Mouse (Mus musculus) erythroid progenitor cell, adult 5-6 weeks (primary cell): ENCODE results near the gene Mdc1. TPM values are rescaled to one million over a fixed set of nuclear protein-coding genes. Genes with fewer than 3 reads are reported as not detected.

ENCODE experiments used
- total RNA-seq, 2 experiments: library from RNA; stranded (forward) in 1 of 2; stranded (reverse) in 1 of 2; fragments of 150-400 nt in 1 of 2; fragments of 186-747, 209-891 nt in 1 of 2; gene quantifications; 2 replicates each; pipeline versions ENCODE4 v1.2.3 to v1.2.4; 2015 to 2017; ENCODE audit warnings: low replicate concordance in 2 of 2

Mdc1 gene
- total RNA-seq, 2 experiments from 2014 or later: 31.0 to 147 TPM

Other genes with a start within 250 kb of the Mdc1 start
- not detected in 2 replicates for gene Sfta2, start 240.0 kb upstream of the Mdc1 start, total RNA-seq (2015; ENCODE audit: low replicate concordance)
- not detected in 2 replicates for gene Sfta2, start 240.0 kb upstream of the Mdc1 start, total RNA-seq (2017; ENCODE audit: low replicate concordance)
- not detected in 2 replicates for gene Gm9573, start 214.9 kb upstream of the Mdc1 start, total RNA-seq (2015; ENCODE audit: low replicate concordance)
- gene Gm9573, start 214.9 kb upstream of the Mdc1 start, total RNA-seq (2017; ENCODE audit: low replicate concordance): not detected in 2 replicates
- not detected in 2 replicates for gene Mucl3, start 197.8 kb upstream of the Mdc1 start, total RNA-seq (2015; ENCODE audit: low replicate concordance)
- not detected in 2 replicates for gene Mucl3, start 197.8 kb upstream of the Mdc1 start, total RNA-seq (2017; ENCODE audit: low replicate concordance)
- 2.5 TPM in 1 of 2 replicates, not detected in the other for gene Vars2, start 173.9 kb upstream of the Mdc1 start, total RNA-seq (2015; ENCODE audit: low replicate concordance)
- 0.23 and 0.77 TPM in 2 replicates for gene Vars2, start 173.9 kb upstream of the Mdc1 start, total RNA-seq (2017; ENCODE audit: low replicate concordance)
- gene Gtf2h4, start 167.8 kb upstream of the Mdc1 start, total RNA-seq (2015; ENCODE audit: low replicate concordance): 1.1 and 2.5 TPM in 2 replicates
- gene Gtf2h4, start 167.8 kb upstream of the Mdc1 start, total RNA-seq (2017; ENCODE audit: low replicate concordance): 3.6 and 6.3 TPM in 2 replicates
- not detected in 2 replicates for gene Ddr1, start 136.9 kb upstream of the Mdc1 start, total RNA-seq (2015; ENCODE audit: low replicate concordance)
- 0.26 TPM in 1 of 2 replicates, not detected in the other for gene Ddr1, start 136.9 kb upstream of the Mdc1 start, total RNA-seq (2017; ENCODE audit: low replicate concordance)
- 3.8 and 10.5 TPM in 2 replicates for gene Ier3, start 19.8 kb upstream of the Mdc1 start, total RNA-seq (2015; ENCODE audit: low replicate concordance)
- 0.51 and 4.0 TPM in 2 replicates for gene Ier3, start 19.8 kb upstream of the Mdc1 start, total RNA-seq (2017; ENCODE audit: low replicate concordance)
- 19.3 and 32.8 TPM in 2 replicates for gene Flot1, start 18.3 kb upstream of the Mdc1 start, total RNA-seq (2015; ENCODE audit: low replicate concordance)
- gene Flot1, start 18.3 kb upstream of the Mdc1 start, total RNA-seq (2017; ENCODE audit: low replicate concordance): 14.6 and 29.1 TPM in 2 replicates
- 663 and 669 TPM in 2 replicates for gene Tubb5, start 3.2 kb upstream of the Mdc1 start, total RNA-seq (2015; ENCODE audit: low replicate concordance)
- 760 and 914 TPM in 2 replicates for gene Tubb5, start 3.2 kb upstream of the Mdc1 start, total RNA-seq (2017; ENCODE audit: low replicate concordance)
- 32.8 and 36.0 TPM in 2 replicates for gene Nrm, start 19.8 kb downstream of the Mdc1 start, total RNA-seq (2015; ENCODE audit: low replicate concordance)
- 19.1 and 35.8 TPM in 2 replicates for gene Nrm, start 19.8 kb downstream of the Mdc1 start, total RNA-seq (2017; ENCODE audit: low replicate concordance)
- 32.8 and 37.7 TPM in 2 replicates for gene Ppp1r18, start 24.1 kb downstream of the Mdc1 start, total RNA-seq (2015; ENCODE audit: low replicate concordance)
- gene Ppp1r18, start 24.1 kb downstream of the Mdc1 start, total RNA-seq (2017; ENCODE audit: low replicate concordance): 7.2 and 10.2 TPM in 2 replicates
- gene Dhx16, start 38.3 kb downstream of the Mdc1 start, total RNA-seq (2015; ENCODE audit: low replicate concordance): 139 and 201 TPM in 2 replicates
- 73.1 and 118 TPM in 2 replicates for gene Dhx16, start 38.3 kb downstream of the Mdc1 start, total RNA-seq (2017; ENCODE audit: low replicate concordance)
- gene 2310061I04Rik, start 55.9 kb downstream of the Mdc1 start, total RNA-seq (2015; ENCODE audit: low replicate concordance): 37.7 and 68.5 TPM in 2 replicates
- gene 2310061I04Rik, start 55.9 kb downstream of the Mdc1 start, total RNA-seq (2017; ENCODE audit: low replicate concordance): 2.9 and 3.7 TPM in 2 replicates
- gene Atat1, start 68.6 kb downstream of the Mdc1 start, total RNA-seq (2015; ENCODE audit: low replicate concordance): 7.6 and 26.0 TPM in 2 replicates
- 3.0 and 4.0 TPM in 2 replicates for gene Atat1, start 68.6 kb downstream of the Mdc1 start, total RNA-seq (2017; ENCODE audit: low replicate concordance)
- 16.9 and 18.0 TPM in 2 replicates for gene Mrps18b, start 74.9 kb downstream of the Mdc1 start, total RNA-seq (2015; ENCODE audit: low replicate concordance)
- gene Mrps18b, start 74.9 kb downstream of the Mdc1 start, total RNA-seq (2017; ENCODE audit: low replicate concordance): 13.5 and 50.5 TPM in 2 replicates
- 53.7 and 90.1 TPM in 2 replicates for gene Ppp1r10, start 74.9 kb downstream of the Mdc1 start, total RNA-seq (2015; ENCODE audit: low replicate concordance)
- 67.5 and 87.5 TPM in 2 replicates for gene Ppp1r10, start 74.9 kb downstream of the Mdc1 start, total RNA-seq (2017; ENCODE audit: low replicate concordance)
- gene Abcf1, start 128.2 kb downstream of the Mdc1 start, total RNA-seq (2015; ENCODE audit: low replicate concordance): 26.3 and 36.9 TPM in 2 replicates
- gene Abcf1, start 128.2 kb downstream of the Mdc1 start, total RNA-seq (2017; ENCODE audit: low replicate concordance): 120 and 139 TPM in 2 replicates
- 1.3 and 4.3 TPM in 2 replicates for gene Gnl1, start 138.3 kb downstream of the Mdc1 start, total RNA-seq (2015; ENCODE audit: low replicate concordance)
- 3.3 and 4.9 TPM in 2 replicates for gene Gnl1, start 138.3 kb downstream of the Mdc1 start, total RNA-seq (2017; ENCODE audit: low replicate concordance)
- gene Prr3, start 138.7 kb downstream of the Mdc1 start, total RNA-seq (2015; ENCODE audit: low replicate concordance): 5.4 and 6.5 TPM in 2 replicates
- 4.6 TPM in 1 of 2 replicates, not detected in the other for gene Prr3, start 138.7 kb downstream of the Mdc1 start, total RNA-seq (2017; ENCODE audit: low replicate concordance)
- 84.3 and 115 TPM in 2 replicates for gene H2-T24, start 179.0 kb downstream of the Mdc1 start, total RNA-seq (2015; ENCODE audit: low replicate concordance)
- 293 and 328 TPM in 2 replicates for gene H2-T24, start 179.0 kb downstream of the Mdc1 start, total RNA-seq (2017; ENCODE audit: low replicate concordance)
- 109 and 146 TPM in 2 replicates for gene H2-T23, start 191.3 kb downstream of the Mdc1 start, total RNA-seq (2015; ENCODE audit: low replicate concordance)
- gene H2-T23, start 191.3 kb downstream of the Mdc1 start, total RNA-seq (2017; ENCODE audit: low replicate concordance): 93.4 and 104 TPM in 2 replicates
- gene H2-T22, start 201.2 kb downstream of the Mdc1 start, total RNA-seq (2015; ENCODE audit: low replicate concordance): 19.1 and 19.7 TPM in 2 replicates
- 5.5 and 16.4 TPM in 2 replicates for gene H2-T22, start 201.2 kb downstream of the Mdc1 start, total RNA-seq (2017; ENCODE audit: low replicate concordance)
- not detected in 2 replicates for gene Gm6034, start 201.4 kb downstream of the Mdc1 start, total RNA-seq (2015; ENCODE audit: low replicate concordance)
- not detected in 2 replicates for gene Gm6034, start 201.4 kb downstream of the Mdc1 start, total RNA-seq (2017; ENCODE audit: low replicate concordance)
- not detected in 2 replicates for gene Gm11127, start 216.9 kb downstream of the Mdc1 start, total RNA-seq (2015; ENCODE audit: low replicate concordance)
- 0.39 TPM in 1 of 2 replicates, not detected in the other for gene Gm11127, start 216.9 kb downstream of the Mdc1 start, total RNA-seq (2017; ENCODE audit: low replicate concordance)